Mouse (Mus musculus) lung, postnatal 0 days (tissue): Measurements from ENCODE around the gene Cacna2d1. TPM values are rescaled to one million over a fixed set of nuclear protein-coding genes. Genes with fewer than 3 reads are reported as not detected.

ENCODE experiments used
- ATAC-seq: fragments of 200-750 bp; cut with Nextera tagmentation; 2 replicates; pipeline ENCODE4 v1.8.0; 2017; ENCODE audit warnings: moderate library complexity
- DNase-seq: peaks from one replicate; pipeline ENCODE4 v3.0.0-alpha.2; 2016; ENCODE audit warnings: low spot score
- H3K27ac ChIP-seq: fragments of 300-500 bp; sonication (generic); 2 replicates; pipeline ENCODE4 v1.5.1; 2014; ENCODE audit warnings: antibody characterized with exemption, mild to moderate bottlenecking, low read length, mixed read lengths
- H3K27me3 ChIP-seq: fragments of 300-500 bp; sonication (generic); replicated peaks from 2 replicates; pipeline ENCODE4 v1.6.1; 2014; ENCODE audit warnings: low read length, mixed read lengths; ENCODE audit not compliant: insufficient read depth
- H3K36me3 ChIP-seq: fragments of 300-500 bp; sonication (generic); 2 replicates; pipeline ENCODE4 v1.6.1; 2014; ENCODE audit warnings: low read length, mixed read lengths; ENCODE audit not compliant: insufficient read depth
- H3K4me1 ChIP-seq: fragments of 300-500 bp; sonication (generic); 2 replicates; pipeline ENCODE4 v1.6.1; 2014; ENCODE audit warnings: antibody characterized with exemption, low read depth, low read length, mixed read lengths; ENCODE audit not compliant: insufficient read depth
- H3K4me2 ChIP-seq: fragments of 300-500 bp; sonication (generic); replicated peaks from 2 replicates; pipeline ENCODE4 v1.6.1; 2014; ENCODE audit warnings: low read depth, mild to moderate bottlenecking, low read length, moderate library complexity, mixed read lengths
- H3K4me3 ChIP-seq: fragments of 300-500 bp; sonication (generic); 2 replicates; pipeline ENCODE4 v1.5.1; 2014; ENCODE audit warnings: low read depth, low read length
- H3K9ac ChIP-seq: fragments of 300-500 bp; sonication (generic); replicated peaks from 2 replicates; pipeline ENCODE4 v1.6.1; 2014; ENCODE audit warnings: low read depth, mild to moderate bottlenecking
- H3K9me3 ChIP-seq: fragments of 300-500 bp; sonication (generic); 2 replicates; pipeline ENCODE4 v1.6.1; 2016; ENCODE audit warnings: low read length, mixed read lengths
- CTCF ChIP-seq: IDR thresholded peaks from 2 replicates; pipeline ENCODE4 v1.5.1; 2016; ENCODE audit warnings: antibody characterized with exemption, mild to moderate bottlenecking
- EP300 ChIP-seq: IDR thresholded peaks from 2 replicates; pipeline ENCODE4 v1.6.1; 2016; ENCODE audit warnings: antibody characterized with exemption, mild to moderate bottlenecking, control low read depth
- WGBS: fragments of 180-500 bp; shearing (Covaris S2); extraction: QIAGEN DNeasy Blood & Tissue Kit; methylation state at CpG from one replicate; pipeline ENCODE4 v1.1.7; 2014; 5-methylcytosine and 5-hydroxymethylcytosine counted together
- polyA plus RNA-seq: library from polyadenylated mRNA; unstranded; fragments of >200 nt; fragmentation: Nextera tagmentation; extraction: Ambion mirVana; gene quantifications from 2 replicates; pipeline ENCODE4 v1.2.1, GENCODE M21; 2015

Cacna2d1 gene
- polyA plus RNA-seq, 1 experiment from 2014 or later: 8.4 TPM

GRCm38 (mm10) chr5:16187931-16188330 is 253.4 kb downstream of the Cacna2d1 start:
- Histone ChIP-seq H3K9me3 (no peaks in the 10 kb centered on the region), H3K4me2 (no peak overlapping the region), H3K4me3 (no peak overlapping the region), H3K27ac (no peak overlapping the region), H3K36me3 (no peaks in the 10 kb centered on the region), H3K27me3 (no peaks in the 10 kb centered on the region), H3K9ac (no peak overlapping the region), H3K4me1 (no peaks in the 10 kb centered on the region)
- 13% methylated on average over 3 of the region's 3 CpGs for WGBS
- no peak for TF ChIP-seq CTCF
- no peak for TF ChIP-seq EP300
- ATAC-seq: peak; percentile 37; the same call in 1 of the 2 replicates
- peak; percentile 24 for DNase-seq

GRCm38 (mm10) chr5:16189878-16190277 is 255.4 kb downstream of the Cacna2d1 start:
- no peak overlapping the region for H3K4me3 ChIP-seq
- no peaks in the 10 kb centered on the region for H3K4me1 ChIP-seq
- ATAC-seq: no peak
- WGBS: 31% methylated on average over 4 of the region's 4 CpGs
- TF ChIP-seq EP300: no peak
- TF ChIP-seq CTCF: no peak
- no peak overlapping the region for H3K9ac ChIP-seq
- no peak for DNase-seq
- H3K4me2 ChIP-seq: no peak overlapping the region
- H3K27me3 ChIP-seq: no peaks in the 10 kb centered on the region
- H3K36me3 ChIP-seq: no peaks in the 10 kb centered on the region
- H3K27ac ChIP-seq: no peak overlapping the region
- H3K9me3 ChIP-seq: no peaks in the 10 kb centered on the region

- no peak for DNase-seq
- Histone ChIP-seq H3K27ac (no peak overlapping the region), H3K4me3 (no peak overlapping the region), H3K9ac (no peak overlapping the region), H3K27me3 (no peaks in the 10 kb centered on the region), H3K4me1 (no peaks in the 10 kb centered on the region), H3K4me2 (no peak overlapping the region), H3K36me3 (no peaks in the 10 kb centered on the region), H3K9me3 (no peaks in the 10 kb centered on the region)
- WGBS: 89% methylated on average over 3 of the region's 3 CpGs
- no peak for ATAC-seq
- TF ChIP-seq CTCF (no peak), EP300 (no peak)
Observed at GRCm38 (mm10) chr5:16191165-16191564, 256.7 kb downstream of the Cacna2d1 start.

- ATAC-seq (no peak), DNase-seq (peak; percentile 23)
- Histone ChIP-seq H3K36me3 (no peaks in the 10 kb centered on the region), H3K27ac (no peak overlapping the region), H3K9ac (no peak overlapping the region), H3K4me3 (no peak overlapping the region), H3K27me3 (no peaks in the 10 kb centered on the region), H3K4me1 (no peaks in the 10 kb centered on the region), H3K9me3 (no peaks in the 10 kb centered on the region), H3K4me2 (no peak overlapping the region)
- WGBS: 46% methylated on average over 2 of the region's 2 CpGs
- peak; percentile 49 for TF ChIP-seq CTCF
- TF ChIP-seq EP300: no peak
Observed at GRCm38 (mm10) chr5:16199816-16200215, 265.3 kb downstream of the Cacna2d1 start.

GRCm38 (mm10) chr5:16221960-16222359 is 287.5 kb downstream of the Cacna2d1 start:
- H3K4me2 ChIP-seq: no peak overlapping the region
- TF ChIP-seq CTCF (no peak), EP300 (no peak)
- no peak overlapping the region for H3K9ac ChIP-seq
- no peaks in the 10 kb centered on the region for H3K36me3 ChIP-seq
- H3K4me1 ChIP-seq: no peaks in the 10 kb centered on the region
- no peak for DNase-seq
- no peaks in the 10 kb centered on the region for H3K27me3 ChIP-seq
- WGBS: 63% methylated on average over 4 of the region's 4 CpGs
- no peak for ATAC-seq
- H3K9me3 ChIP-seq: no peaks in the 10 kb centered on the region
- H3K4me3 ChIP-seq: no peak overlapping the region
- no peak overlapping the region for H3K27ac ChIP-seq

- Histone ChIP-seq H3K4me1 (no peaks in the 10 kb centered on the region), H3K9me3 (no peaks in the 10 kb centered on the region), H3K36me3 (no peaks in the 10 kb centered on the region), H3K4me2 (no peak overlapping the region), H3K27ac (no peak overlapping the region), H3K9ac (no peak overlapping the region), H3K27me3 (no peaks in the 10 kb centered on the region), H3K4me3 (no peak overlapping the region)
- no peak for TF ChIP-seq CTCF
- TF ChIP-seq EP300: no peak
- 64% methylated on average over 2 of the region's 2 CpGs for WGBS
- DNase-seq: no peak
- no peak for ATAC-seq
Observed at GRCm38 (mm10) chr5:16225359-16225758, 290.9 kb downstream of the Cacna2d1 start.

GRCm38 (mm10) chr5:16229384-16229783 is 294.9 kb downstream of the Cacna2d1 start:
- peak; percentile 38; the same call in 1 of the 2 replicates for ATAC-seq
- no peak overlapping the region for H3K27ac ChIP-seq
- H3K4me3 ChIP-seq: no peak overlapping the region
- peak; percentile 6 for DNase-seq
- H3K4me2 ChIP-seq: no peak overlapping the region
- no peaks in the 10 kb centered on the region for H3K36me3 ChIP-seq
- H3K4me1 ChIP-seq: no peaks in the 10 kb centered on the region
- H3K9ac ChIP-seq: no peak overlapping the region
- H3K9me3 ChIP-seq: no peaks in the 10 kb centered on the region
- no peak for TF ChIP-seq EP300
- TF ChIP-seq CTCF: no peak
- H3K27me3 ChIP-seq: no peaks in the 10 kb centered on the region
- 51% methylated on average over 3 of the region's 3 CpGs for WGBS
